Mouse (Mus musculus) bone marrow macrophage, adult 2 months (primary cell): ENCODE measurements around the gene Dennd1a.

Experiments used
- CTCF ChIP-seq: IDR thresholded peaks from 2 replicates; pipeline ENCODE4 v1.5.1; 2012; ENCODE audit warnings: low read depth, mild to moderate bottlenecking, low read length, moderate library complexity
- POLR2A ChIP-seq: IDR thresholded peaks from 2 replicates; pipeline ENCODE4 v1.6.1; 2012; ENCODE audit warnings: mild to moderate bottlenecking, low read depth, low read length, borderline replicate concordance

- no peak for TF ChIP-seq CTCF
- TF ChIP-seq POLR2A = no peak
Observed at GRCm38 (mm10) chr2:37903286-37903685, 383.9 kb downstream of the Dennd1a start.
